Mouse (Mus musculus): ENCODE measurements at regions not wholly inside any gene's neighbourhood (a gene's known extent, or its start where the extent isn't known, plus 50 kb on each side); places are given as distances from the start of the nearest gene placed in this dataset.

GRCm38 (mm10) chr16:93019800-93020555, 194.0 kb upstream of the Runx1 start:
- TF ChIP-seq CTCF (IDR thresholded peaks at IDR 0.05; ENCODE audit: control insufficient read depth, insufficient read depth, insufficient replicate concordance, low read depth, low read length) (no peak), POLR2A (IDR thresholded peaks at IDR 0.05; ENCODE audit: control insufficient read depth, low read depth, low read length) (no peak)
